Mouse (Mus musculus) T-helper 2 cell (primary cell): ENCODE results near the gene Cd3eap.

Source experiments
- in situ Hi-C: fragments of 300-600 bp; cut with MboI, MseI; formaldehyde crosslinking; loops from one replicate; pipeline ENCODE4 v1.15.1; 2025; ENCODE audit warnings: high pct_unique_total_duplicates

Cd3eap gene

GRCm38 (mm10) chr7:19362276-19362675 is 3.0 kb upstream of the Cd3eap start:
- in situ Hi-C loops: no loop called here

- in situ Hi-C loops: no loop called here
Measured at GRCm38 (mm10) chr7:19361720-19362119, 2.4 kb upstream of the Cd3eap start.

- in situ Hi-C loops: no loop called here
Measured at GRCm38 (mm10) chr7:19360944-19361343, 1.7 kb upstream of the Cd3eap start.

- in situ Hi-C loops: no loop called here
Measured at GRCm38 (mm10) chr7:19359892-19360641, 784 bp upstream of the Cd3eap start.

- in situ Hi-C loops: no loop called here
Measured at GRCm38 (mm10) chr7:19358634-19359033, 649 bp downstream of the Cd3eap start.

- in situ Hi-C loops: no loop called here
Measured at GRCm38 (mm10) chr7:19357381-19358375, 1.6 kb downstream of the Cd3eap start.

GRCm38 (mm10) chr7:19356311-19356710 is 3.0 kb downstream of the Cd3eap start:
- in situ Hi-C loops: no loop called here

GRCm38 (mm10) chr7:19354991-19355390 is 4.3 kb downstream of the Cd3eap start:
- in situ Hi-C loops: no loop called here

- in situ Hi-C loops: no loop called here
Measured at GRCm38 (mm10) chr7:19350221-19350620, 9.1 kb downstream of the Cd3eap start.

GRCm38 (mm10) chr7:19349188-19349915 is 9.9 kb downstream of the Cd3eap start:
- in situ Hi-C loops: no loop called here

GRCm38 (mm10) chr7:19344938-19345471 is 14.3 kb downstream of the Cd3eap start:
- in situ Hi-C loops: loop anchor here (5.0 kb wide), 1 partner anchor 38 kb away; no protein-coding TSS in a partner anchor

GRCm38 (mm10) chr7:19344237-19344847 is 14.9 kb downstream of the Cd3eap start, which contains the start of gene Ercc1:
TSS of gene Ercc1 (plus strand) at chr7:19344778.
- in situ Hi-C loops: loop anchor here (5.0 kb wide), 1 partner anchor 37 kb away; no protein-coding TSS in a partner anchor

- in situ Hi-C loops: loop anchor here (5.0 kb wide), 1 partner anchor 36 kb away; no protein-coding TSS in a partner anchor
Measured at GRCm38 (mm10) chr7:19343210-19343808, 16.0 kb downstream of the Cd3eap start.

- in situ Hi-C loops: loop anchor here (5.0 kb wide), 1 partner anchor 35 kb away; no protein-coding TSS in a partner anchor
Measured at GRCm38 (mm10) chr7:19342481-19343027, 16.7 kb downstream of the Cd3eap start.

- in situ Hi-C loops: loop anchor here (5.0 kb wide), 1 partner anchor 35 kb away; no protein-coding TSS in a partner anchor
Measured at GRCm38 (mm10) chr7:19341761-19342409, 17.4 kb downstream of the Cd3eap start.

- in situ Hi-C loops: loop anchor here (5.0 kb wide), 1 partner anchor 34 kb away; no protein-coding TSS in a partner anchor
Measured at GRCm38 (mm10) chr7:19341250-19341649, 18.0 kb downstream of the Cd3eap start.

GRCm38 (mm10) chr7:19338596-19338995 is 20.7 kb downstream of the Cd3eap start:
- in situ Hi-C loops: no loop called here

- in situ Hi-C loops: no loop called here
Measured at GRCm38 (mm10) chr7:19338060-19338459, 21.2 kb downstream of the Cd3eap start.

- in situ Hi-C loops: no loop called here
Measured at GRCm38 (mm10) chr7:19337122-19337521, 22.2 kb downstream of the Cd3eap start.
